Mouse (Mus musculus) lung, postnatal 0 days (tissue): ENCODE data around the gene Gm20388.

Source experiments
- CTCF ChIP-seq: IDR thresholded peaks from 2 replicates; pipeline ENCODE4 v1.5.1; 2016; ENCODE audit warnings: antibody characterized with exemption, mild to moderate bottlenecking
- EP300 ChIP-seq: IDR thresholded peaks from 2 replicates; pipeline ENCODE4 v1.6.1; 2016; ENCODE audit warnings: antibody characterized with exemption, mild to moderate bottlenecking, control low read depth

GRCm38 (mm10) chr8:123924719-123925118, 4014.1 kb downstream of the Gm20388 start:
- peak; percentile 97 for TF ChIP-seq CTCF
- no peak for TF ChIP-seq EP300
